Comparison of ENCODE assay signal across 8 mouse cellular contexts in the genomic region with DNA sequence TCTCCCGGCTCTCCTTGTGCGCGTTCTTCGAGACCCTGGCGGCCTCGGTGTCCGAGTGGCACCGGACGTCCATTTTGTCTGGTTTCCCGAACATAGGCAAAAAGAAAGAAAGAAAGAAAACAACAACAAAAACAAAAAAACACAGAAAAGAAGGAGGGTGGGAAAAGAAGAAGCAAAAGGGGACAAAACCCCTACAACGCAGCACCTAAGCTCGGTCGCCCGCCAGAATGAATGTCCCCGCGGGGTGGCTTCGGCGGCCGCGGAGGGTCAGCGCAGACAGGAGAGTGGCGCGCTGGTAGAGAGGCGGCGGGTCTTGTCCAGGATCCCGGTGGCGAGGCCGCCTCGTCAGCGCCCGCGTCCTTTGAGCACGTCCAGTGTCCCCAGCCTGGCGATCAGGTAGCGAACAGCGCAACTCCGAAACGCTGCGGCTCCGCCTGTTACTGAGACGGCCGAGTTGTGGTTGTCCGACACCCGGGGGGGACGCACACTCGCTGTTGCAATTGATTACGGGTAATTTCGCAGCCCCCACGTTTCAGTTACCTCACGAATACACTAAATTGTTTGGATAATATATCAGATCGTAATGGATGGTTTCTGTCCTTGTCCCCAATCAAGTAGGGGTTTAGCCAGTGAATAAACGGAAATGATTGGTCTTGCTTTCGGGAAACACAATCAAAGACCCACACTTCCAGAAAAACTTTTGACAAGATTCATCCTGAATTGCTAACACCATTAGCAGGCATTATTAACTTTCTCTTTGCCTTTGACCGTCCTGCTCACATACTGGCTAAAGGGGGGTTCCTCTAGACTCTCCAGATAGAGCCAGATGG. TPM values are rescaled to one million over a fixed set of nuclear protein-coding genes. Genes with fewer than 3 reads are reported as not detected.
DNase-seq lines count a peak whose midpoint lies in the region.

A gene (minus strand): TSS at position 121 of the 830 bp plus-strand sequence.

- DNase-seq in embryo, embryonic 10 days (ENCODE audit: low spot score), result peak; percentile 64
- DNase-seq in embryo, embryonic 10.5 days (ENCODE audit: low spot score), result no peak
- DNase-seq in adrenal gland, postnatal 10 days, result peak; percentile 19
- peak; percentile 25 for DNase-seq in heart, postnatal 4 days
- peak; percentile 61 for DNase-seq in midbrain, embryonic 10.5 days (ENCODE audit: low spot score)
- DNase-seq in left cerebral cortex, postnatal 4 days, result no peak
- no peak for DNase-seq in urinary bladder, postnatal 14 days (ENCODE audit: low spot score)
- DNase-seq in frontal cortex, postnatal 36 days (ENCODE audit: low spot score in 2 of 2), result no peak

- H3K4me3 ChIP-seq in midbrain, embryonic 10.5 days, result peak within 1 kb of the TSS; percentile 43

- WGBS in midbrain, embryonic 10.5 days, result under 1% methylated on average over 54 of the region's 54 CpGs

- peaks cover 49% of the 10 kb centered on the region for H3K4me1 ChIP-seq in midbrain, embryonic 10.5 days

- peaks cover 100% of the 10 kb centered on the region for H3K27me3 ChIP-seq in midbrain, embryonic 10.5 days (ENCODE audit: low read depth, poor library complexity, severe bottlenecking)

- no peaks in the 10 kb centered on the region for H3K36me3 ChIP-seq in midbrain, embryonic 10.5 days

- intact Hi-C loops in left cerebral cortex, postnatal 4 days (cut with DNase I), result no loop called here

- no peaks in the 10 kb centered on the region for H3K9me3 ChIP-seq in midbrain, embryonic 10.5 days (replicated peaks)

- peak within 1 kb of the TSS; percentile 61; the same call in 1 of the 2 replicates for H3K27ac ChIP-seq in midbrain, embryonic 10.5 days (replicated peaks)

RNA-seq across cellular contexts. Expression of the gene that starts here (rescaled TPM):
- total RNA-seq in adrenal gland, postnatal 10 days (2021), result not detected
- not detected for total RNA-seq in heart, postnatal 4 days (2021)
- polyA plus RNA-seq in midbrain, embryonic 10.5 days (2016; fragmentation: Nextera tagmentation; extraction: Ambion mirVana), result 0.11 TPM in 1 of 2 replicates, not detected in the other
- total RNA-seq in left cerebral cortex, postnatal 4 days (2021), result 1 to 10 TPM; 2.4 to 3.2 TPM

Comparison
In these comparisons a context has a peak if more than half of its experiments do, and no peak if none do; other contexts are left out.
1. Peak in DNase-seq in adrenal gland, postnatal 10 days; RNA of the gene not detected or under 1 TPM.
2. Peak in DNase-seq in heart, postnatal 4 days; RNA of the gene not detected or under 1 TPM.
3. Peak in DNase-seq, H3K4me3 ChIP-seq and H3K27ac ChIP-seq in midbrain, embryonic 10.5 days; RNA of the gene not detected or under 1 TPM.